ENCODE assay signal across 8 mouse cellular contexts in the genomic region with DNA sequence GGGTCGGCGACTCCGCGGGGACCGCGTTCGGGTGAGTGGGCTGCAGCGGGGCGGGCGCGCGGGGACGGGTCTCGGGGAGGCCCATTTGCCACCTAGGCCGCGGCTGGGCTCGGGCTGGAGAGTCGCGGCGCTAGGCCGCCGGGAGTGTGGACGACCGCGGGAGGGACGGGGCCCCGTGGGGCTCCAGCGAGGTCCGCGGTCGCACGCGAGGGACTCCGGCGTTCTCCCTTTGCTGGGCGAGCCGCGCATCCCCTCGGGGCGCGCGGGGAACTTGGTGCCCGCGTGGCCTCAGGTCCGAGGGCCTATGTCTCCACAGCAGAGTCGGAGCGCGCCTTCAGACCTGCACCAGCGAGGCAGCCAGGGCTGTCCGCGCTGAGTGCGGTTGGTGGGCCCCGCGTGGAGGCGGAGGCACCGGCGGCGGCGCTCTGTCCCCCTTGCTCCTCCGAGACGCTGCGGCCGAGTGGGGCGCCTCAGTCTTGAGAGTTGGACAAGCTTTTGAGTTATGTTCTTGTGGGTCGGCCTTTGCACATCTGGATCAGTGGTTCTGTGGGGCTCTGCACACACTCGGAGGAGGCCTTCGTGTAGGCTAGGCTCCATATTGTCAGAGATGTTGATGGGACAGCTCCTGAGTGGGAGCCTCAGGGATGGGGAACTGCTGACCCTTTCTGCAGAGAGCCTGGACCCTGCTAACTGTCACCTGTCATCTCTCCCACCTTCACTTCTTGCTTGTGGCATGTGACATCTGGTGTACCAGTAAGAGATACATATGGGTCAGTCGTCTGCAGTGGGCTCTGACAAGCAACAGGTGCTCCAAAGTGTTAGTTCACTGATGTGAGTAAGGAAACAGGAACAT. TPM values are rescaled to one million over a fixed set of nuclear protein-coding genes. Genes with fewer than 3 reads are reported as not detected.
A peak's percentile ranks its signal among the peaks of the same experiment; 100 is the strongest.
DNase-seq lines count a peak whose midpoint lies in the region; ATAC-seq and TF ChIP-seq lines count a peak whose summit lies in the region.

No protein-coding gene starts in this region.

- TF ChIP-seq CTCF in embryonic fibroblast, embryonic 13.5 days (IDR thresholded peaks at IDR 0.05; ENCODE audit: borderline replicate concordance, insufficient read depth, low read length): no peak

- H3K4me3 ChIP-seq in kidney, embryonic 16.5 days (ENCODE audit: low read length): peak overlapping the region; percentile 91
- H3K4me3 ChIP-seq in embryonic fibroblast, embryonic 13.5 days (ENCODE audit: insufficient read depth, low read length): peak overlapping the region; percentile 78
- peak overlapping the region; percentile 94 for H3K4me3 ChIP-seq in intestine, embryonic 15.5 days (replicated peaks)
- peak overlapping the region; percentile 89 for H3K4me3 ChIP-seq in midbrain, embryonic 12.5 days

- TF ChIP-seq POLR2A in embryonic fibroblast, embryonic 13.5 days (IDR thresholded peaks at IDR 0.05; ENCODE audit: low read depth, low read length): no peak; the same call in 1 of the 2 replicates

- DNase-seq in kidney, adult 18-20 months: no peak
- peak; percentile 70 for DNase-seq in MN1 (ENCODE audit: low spot score)
- DNase-seq in layer of hippocampus, postnatal 25 days (ENCODE audit: extremely low spot score in 1 of 2, low spot score in 1 of 2): no peak
- no peak for DNase-seq in right cerebral cortex, postnatal 36 days (ENCODE audit: low spot score in 2 of 2)

- no peaks in the 10 kb centered on the region for H3K9me3 ChIP-seq in kidney, embryonic 16.5 days (ENCODE audit: low read length)
- no peaks in the 10 kb centered on the region for H3K9me3 ChIP-seq in intestine, embryonic 15.5 days
- 0 out of 2 replicates have a peak, but pooled peaks cover 3% of the 10 kb centered on the region for H3K9me3 ChIP-seq in midbrain, embryonic 12.5 days

- no peaks in the 10 kb centered on the region for H3K27me3 ChIP-seq in kidney, embryonic 16.5 days (ENCODE audit: insufficient read depth, low read length)
- H3K27me3 ChIP-seq in intestine, embryonic 15.5 days (replicated peaks): no peaks in the 10 kb centered on the region
- H3K27me3 ChIP-seq in midbrain, embryonic 12.5 days: 0 out of 2 replicates have a peak, but pooled peaks cover 7% of the 10 kb centered on the region

- H3K4me1 ChIP-seq in kidney, embryonic 16.5 days (ENCODE audit: insufficient read depth, low read length): peaks cover 35% of the 10 kb centered on the region
- peaks cover 17% of the 10 kb centered on the region for H3K4me1 ChIP-seq in embryonic fibroblast, embryonic 13.5 days (ENCODE audit: control insufficient read depth, insufficient read depth, low read length)
- peaks cover 21% of the 10 kb centered on the region for H3K4me1 ChIP-seq in intestine, embryonic 15.5 days (replicated peaks)
- H3K4me1 ChIP-seq in midbrain, embryonic 12.5 days: peaks cover 50% of the 10 kb centered on the region

- peak overlapping the region; percentile 90 for H3K9ac ChIP-seq in kidney, embryonic 16.5 days (replicated peaks; ENCODE audit: low read length)
- H3K9ac ChIP-seq in intestine, embryonic 15.5 days: peak overlapping the region; percentile 88
- H3K9ac ChIP-seq in midbrain, embryonic 12.5 days (replicated peaks): peak overlapping the region; percentile 87

- under 1% methylated on average over 61 of the region's 68 CpGs for WGBS in kidney, embryonic 16.5 days
- under 1% methylated on average over 60 of the region's 68 CpGs for WGBS in intestine, embryonic 15.5 days
- WGBS in midbrain, embryonic 12.5 days: 2% methylated on average over 53 of the region's 68 CpGs

- peak; percentile 31 for ATAC-seq in kidney, embryonic 16.5 days (ENCODE audit: low FRiP score, low TSS enrichment)
- ATAC-seq in intestine, embryonic 15.5 days: peak; percentile 55
- ATAC-seq in midbrain, embryonic 12.5 days (ENCODE audit: low FRiP score, low read depth): peak; percentile 11

- H3K27ac ChIP-seq in kidney, embryonic 16.5 days (ENCODE audit: low read length): peak overlapping the region; percentile 66
- H3K27ac ChIP-seq in embryonic fibroblast, embryonic 13.5 days (ENCODE audit: insufficient read depth, low read length): no peak overlapping the region
- peak overlapping the region; percentile 73 for H3K27ac ChIP-seq in intestine, embryonic 15.5 days
- H3K27ac ChIP-seq in midbrain, embryonic 12.5 days (replicated peaks): peak overlapping the region; percentile 77

- H3K36me3 ChIP-seq in kidney, embryonic 16.5 days (ENCODE audit: insufficient read depth, low read length): peaks cover 6% of the 10 kb centered on the region; the same call in 1 of the 2 replicates
- no peaks in the 10 kb centered on the region for H3K36me3 ChIP-seq in intestine, embryonic 15.5 days
- peaks cover 14% of the 10 kb centered on the region for H3K36me3 ChIP-seq in midbrain, embryonic 12.5 days

- peak overlapping the region; percentile 93 for H3K4me2 ChIP-seq in kidney, embryonic 16.5 days (replicated peaks; ENCODE audit: low read depth, low read length)
- H3K4me2 ChIP-seq in intestine, embryonic 15.5 days (replicated peaks): peak overlapping the region; percentile 89
- peak overlapping the region; percentile 96 for H3K4me2 ChIP-seq in midbrain, embryonic 12.5 days (replicated peaks)

RNA-seq across cellular contexts. Expression of a gene that starts 0.6 kb away (rescaled TPM):
- polyA plus RNA-seq in kidney, embryonic 16.5 days (2015; fragmentation: Nextera tagmentation; extraction: Ambion mirVana): 35.2 and 36.3 TPM in 2 replicates
- polyA plus RNA-seq in embryonic fibroblast, embryonic 13.5 days (2011; ENCODE audit: insufficient read length, low read depth, missing spikeins): 34.0 and 39.3 TPM in 2 replicates
- polyA plus RNA-seq in intestine, embryonic 15.5 days (2015; fragmentation: Nextera tagmentation; extraction: Ambion mirVana): 29.6 and 32.8 TPM in 2 replicates
- 52.7 and 52.8 TPM in 2 replicates for polyA plus RNA-seq in midbrain, embryonic 12.5 days (2016; fragmentation: Nextera tagmentation; extraction: Ambion mirVana)
- total RNA-seq in layer of hippocampus, postnatal 25 days (2021): 10 to 100 TPM; 46.6 to 47.0 TPM

RNA-seq across cellular contexts. Expression of a gene that starts 15.4 kb away (rescaled TPM):
- not detected in 2 replicates for polyA plus RNA-seq in kidney, embryonic 16.5 days (2015; fragmentation: Nextera tagmentation; extraction: Ambion mirVana)
- polyA plus RNA-seq in embryonic fibroblast, embryonic 13.5 days (2011; ENCODE audit: insufficient read length, low read depth, missing spikeins): not detected in 2 replicates
- 0.08 TPM in 1 of 2 replicates, not detected in the other for polyA plus RNA-seq in intestine, embryonic 15.5 days (2015; fragmentation: Nextera tagmentation; extraction: Ambion mirVana)
- 4.1 and 4.8 TPM in 2 replicates for polyA plus RNA-seq in midbrain, embryonic 12.5 days (2016; fragmentation: Nextera tagmentation; extraction: Ambion mirVana)
- total RNA-seq in layer of hippocampus, postnatal 25 days (2021): 10 to 100 TPM; 45.3 to 50.7 TPM

RNA-seq across cellular contexts. Expression of a gene that starts 49.3 kb away (rescaled TPM):
- polyA plus RNA-seq in kidney, embryonic 16.5 days (2015; fragmentation: Nextera tagmentation; extraction: Ambion mirVana): 27.3 and 29.6 TPM in 2 replicates
- 11.4 and 15.2 TPM in 2 replicates for polyA plus RNA-seq in embryonic fibroblast, embryonic 13.5 days (2011; ENCODE audit: insufficient read length, low read depth, missing spikeins)
- 24.9 and 28.2 TPM in 2 replicates for polyA plus RNA-seq in intestine, embryonic 15.5 days (2015; fragmentation: Nextera tagmentation; extraction: Ambion mirVana)
- polyA plus RNA-seq in midbrain, embryonic 12.5 days (2016; fragmentation: Nextera tagmentation; extraction: Ambion mirVana): 31.8 and 35.0 TPM in 2 replicates
- total RNA-seq in layer of hippocampus, postnatal 25 days (2021): 10 to 100 TPM; 17.6 to 17.9 TPM

RNA-seq across cellular contexts. Expression of a gene that starts 51.6 kb away (rescaled TPM):
- 200 and 208 TPM in 2 replicates for polyA plus RNA-seq in kidney, embryonic 16.5 days (2015; fragmentation: Nextera tagmentation; extraction: Ambion mirVana)
- 44.5 and 53.3 TPM in 2 replicates for polyA plus RNA-seq in embryonic fibroblast, embryonic 13.5 days (2011; ENCODE audit: insufficient read length, low read depth, missing spikeins)
- polyA plus RNA-seq in intestine, embryonic 15.5 days (2015; fragmentation: Nextera tagmentation; extraction: Ambion mirVana): 172 TPM in 2 replicates
- 214 and 217 TPM in 2 replicates for polyA plus RNA-seq in midbrain, embryonic 12.5 days (2016; fragmentation: Nextera tagmentation; extraction: Ambion mirVana)
- 100 to 1,000 TPM; 104 to 108 TPM for total RNA-seq in layer of hippocampus, postnatal 25 days (2021)
